Comparison of ENCODE assay signal across 15 mouse cellular contexts in the genomic region with DNA sequence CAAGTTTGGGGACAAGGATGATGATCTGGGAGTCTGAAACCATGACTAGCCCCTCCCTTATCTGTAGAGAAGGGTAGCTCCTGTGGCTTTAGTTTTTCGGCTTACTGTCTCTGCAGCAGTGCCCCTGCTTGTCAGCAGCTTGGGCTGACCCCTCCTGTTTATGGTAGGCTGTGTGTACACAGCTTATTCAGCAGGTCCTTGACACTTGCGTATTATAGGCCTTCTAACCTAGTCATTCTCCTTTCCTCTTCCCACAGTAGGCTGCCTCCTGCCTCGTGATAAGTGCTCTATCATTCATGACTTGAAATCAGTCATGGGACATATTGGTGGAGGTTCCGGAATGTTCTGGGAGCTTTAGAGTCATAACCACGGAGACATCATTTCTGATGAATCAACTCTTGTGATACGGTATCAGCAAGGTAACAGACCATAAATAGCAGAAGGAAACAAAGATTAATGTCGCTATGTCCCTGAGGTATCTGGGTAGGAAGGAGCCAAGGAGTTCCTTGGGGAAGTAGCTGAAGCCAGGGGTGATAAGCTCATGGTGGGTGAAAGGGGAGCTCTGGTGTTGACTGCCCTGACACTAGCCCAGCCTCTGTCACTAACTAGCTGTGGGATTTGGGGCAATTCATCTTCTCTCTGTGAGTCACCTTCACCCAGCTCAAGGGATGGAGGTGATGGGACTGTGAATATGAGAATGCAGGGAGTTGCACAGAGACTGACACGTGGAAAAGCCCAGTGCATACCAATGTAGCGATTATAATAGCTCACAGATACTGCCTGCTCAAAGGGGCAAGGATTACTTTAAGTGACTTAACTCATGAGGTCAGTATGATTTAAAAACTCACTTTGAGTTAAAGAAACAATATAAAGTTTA.
DNase-seq lines count a peak whose midpoint lies in the region; ATAC-seq and TF ChIP-seq lines count a peak whose summit lies in the region.
"Had no signal": no experiment of that assay in that cellular context is flagged by ENCODE, and none has a peak within 500 bp of the region (broad histone marks: within the 10 kb centered on the region; RNA-seq: fewer than 3 reads in every experiment).

No protein-coding gene starts in this region.

- no peaks in the 10 kb centered on the region for H3K9me3 ChIP-seq in liver, embryonic 14.5 days (ENCODE audit: control insufficient read depth, low read length)
- H3K9me3 ChIP-seq: hindbrain, embryonic 15.5 days; kidney, embryonic 15.5 days; limb, embryonic 12.5 days; neural tube, embryonic 12.5 days had no signal

- 40% methylated on average over 9 of the region's 9 CpGs for WGBS in liver, embryonic 14.5 days (ENCODE audit: insufficient replicate concordance)

- H3K4me1 ChIP-seq in testis, adult 2 months (ENCODE audit: control insufficient read depth, insufficient read depth, low read length): no peaks in the 10 kb centered on the region; the same call in 1 of the 2 replicates
- H3K4me1 ChIP-seq in liver, embryonic 14.5 days (replicated peaks; ENCODE audit: control insufficient read depth in 2 of 2, insufficient read depth in 2 of 2, low read length in 1 of 2): peaks cover 0 to 2% of the 10 kb centered on the region in 2 experiments; a peak in 1 of 4 replicates
- H3K4me1 ChIP-seq: hindbrain, embryonic 15.5 days; neural tube, embryonic 12.5 days had no signal

- TF ChIP-seq POLR2A in testis, adult 2 months (IDR thresholded peaks at IDR 0.05; ENCODE audit: control insufficient read depth, low read depth, low read length): no peak

- H3K27me3 ChIP-seq in testis, adult 2 months (ENCODE audit: control insufficient read depth, insufficient read depth, low read length): no peaks in the 10 kb centered on the region
- H3K27me3 ChIP-seq in liver, embryonic 14.5 days (ENCODE audit: control insufficient read depth, insufficient read depth, low read length): no peaks in the 10 kb centered on the region
- H3K27me3 ChIP-seq: hindbrain, embryonic 15.5 days; kidney, embryonic 15.5 days; limb, embryonic 12.5 days; neural tube, embryonic 12.5 days had no signal

- H3K36me3 ChIP-seq in testis, adult 2 months (ENCODE audit: control insufficient read depth, insufficient read depth, low read length): no peaks in the 10 kb centered on the region
- H3K36me3 ChIP-seq in liver, embryonic 14.5 days (replicated peaks; ENCODE audit: control insufficient read depth, insufficient read depth, low read depth): no peaks in the 10 kb centered on the region
- H3K36me3 ChIP-seq: hindbrain, embryonic 15.5 days; kidney, embryonic 15.5 days; limb, embryonic 12.5 days; neural tube, embryonic 12.5 days had no signal

- peak overlapping the region; percentile 3; the same call in 1 of the 2 replicates for H3K4me3 ChIP-seq in testis, adult 2 months (ENCODE audit: control insufficient read depth, low read depth, low read length)
- no peak overlapping the region for H3K4me3 ChIP-seq in liver, embryonic 14.5 days (ENCODE audit: insufficient read depth in 1 of 2, low read depth in 2 of 2, low read length in 2 of 2)
- H3K4me3 ChIP-seq: hindbrain, embryonic 15.5 days; kidney, embryonic 15.5 days; left cerebral cortex, adult 2 months; limb, embryonic 12.5 days; neural tube, embryonic 12.5 days had no signal

- TF ChIP-seq CTCF in testis, adult 2 months (IDR thresholded peaks at IDR 0.05; ENCODE audit: control insufficient read depth, insufficient read depth, insufficient replicate concordance, low read depth, low read length): no peak
- TF ChIP-seq CTCF in liver, embryonic 14.5 days (IDR thresholded peaks at IDR 0.05; ENCODE audit: low read depth): no peak

- H3K9ac ChIP-seq in liver, embryonic 14.5 days (replicated peaks): no peak overlapping the region
- H3K9ac ChIP-seq: hindbrain, embryonic 15.5 days; kidney, embryonic 15.5 days; limb, embryonic 12.5 days; neural tube, embryonic 12.5 days had no signal

- no peak overlapping the region for H3K27ac ChIP-seq in testis, adult 2 months (ENCODE audit: control insufficient read depth, insufficient read depth, low read depth, low read length)
- no peak overlapping the region for H3K27ac ChIP-seq in liver, embryonic 14.5 days
- H3K27ac ChIP-seq: hindbrain, embryonic 15.5 days; kidney, embryonic 15.5 days; left cerebral cortex, adult 2 months; limb, embryonic 12.5 days; neural tube, embryonic 12.5 days had no signal

- no peak overlapping the region for H3K4me2 ChIP-seq in liver, embryonic 14.5 days (ENCODE audit: low read depth)
- H3K4me2 ChIP-seq: hindbrain, embryonic 15.5 days; kidney, embryonic 15.5 days; limb, embryonic 12.5 days; neural tube, embryonic 12.5 days had no signal

- no peak for TF ChIP-seq EP300 in liver, embryonic 14.5 days (IDR thresholded peaks at IDR 0.05; ENCODE audit: low read depth)

- peak; percentile 62; the same call in 1 of the 2 replicates for ATAC-seq in liver, embryonic 14.5 days (ENCODE audit: insufficient read depth)
- ATAC-seq: lung, postnatal 0 days had no signal

- peak; percentile 67 for DNase-seq in adrenal gland, adult 2 months
- DNase-seq in adrenal gland, postnatal 10 days: no peak
- no peak for DNase-seq in testis, postnatal 10 days (ENCODE audit: low spot score)
- DNase-seq in liver, embryonic 14.5 days (ENCODE audit: low read depth in 3 of 3, low spot score in 3 of 3): no peak
- DNase-seq in thymus, postnatal 0 days (ENCODE audit: low spot score): no peak
- no peak for DNase-seq in embryo, embryonic 9.5 days (ENCODE audit: extremely low spot score)
- no peak for DNase-seq in frontal cortex, adult 2 months (ENCODE audit: extremely low spot score in 1 of 2, low spot score in 1 of 2)
- DNase-seq: cerebellum, adult 9-10 months had no signal
